Mouse (Mus musculus) ES-Bruce4 (cell line): ENCODE data around the gene Prap1. TPM values are rescaled to one million over a fixed set of nuclear protein-coding genes. Genes with fewer than 3 reads are reported as not detected.

Experiments
- H3K27ac ChIP-seq: 2 replicates; pipeline ENCODE4 v1.5.1; 2012; ENCODE audit warnings: low read length, inconsistent platforms; ENCODE audit not compliant: insufficient read depth
- H3K27me3 ChIP-seq: 2 replicates; pipeline ENCODE4 v1.6.1; 2012; ENCODE audit warnings: mild to moderate bottlenecking, low read length, inconsistent platforms; ENCODE audit not compliant: control insufficient read depth, poor library complexity, insufficient read depth, severe bottlenecking
- H3K36me3 ChIP-seq: 2 replicates; pipeline ENCODE4 v1.6.1; 2012; ENCODE audit warnings: inconsistent platforms, mild to moderate bottlenecking, low read length, moderate library complexity; ENCODE audit not compliant: control insufficient read depth, poor library complexity, insufficient read depth, severe bottlenecking
- H3K4me1 ChIP-seq: one replicate; pipeline ENCODE4 v1.8.1; 2011; ENCODE audit warnings: low read length; ENCODE audit not compliant: control insufficient read depth, insufficient read depth
- H3K4me3 ChIP-seq: 2 replicates; pipeline ENCODE4 v1.5.1; 2011; ENCODE audit warnings: low read depth, mild to moderate bottlenecking, low read length
- H3K9ac ChIP-seq: 2 replicates; pipeline ENCODE4 v1.6.1; 2012; ENCODE audit warnings: low read depth, mild to moderate bottlenecking, inconsistent platforms; ENCODE audit not compliant: poor library complexity, severe bottlenecking
- H3K9me3 ChIP-seq: replicated peaks from 2 replicates; pipeline ENCODE4 v1.6.1; 2012; ENCODE audit warnings: mild to moderate bottlenecking, low read length, inconsistent platforms; ENCODE audit not compliant: control insufficient read depth, poor library complexity, insufficient read depth, severe bottlenecking
- CTCF ChIP-seq: IDR thresholded peaks from one replicate; pipeline ENCODE4 v1.8.1; 2011; ENCODE audit warnings: low read depth, low read length
- EP300 ChIP-seq: IDR thresholded peaks from 2 replicates; pipeline ENCODE4 v1.6.1; 2011; ENCODE audit warnings: low read depth, low read length; ENCODE audit not compliant: insufficient read depth
- POLR2A ChIP-seq: IDR thresholded peaks from one replicate; pipeline ENCODE4 v1.8.1; 2011; ENCODE audit warnings: low read length; ENCODE audit not compliant: insufficient read depth
- polyA plus RNA-seq: library from polyadenylated mRNA; stranded (reverse); fragments of >200 nt; gene quantifications from 2 replicates; pipeline ENCODE4 v1.2.4, GENCODE M21; 2011; ENCODE audit warnings: low read depth; ENCODE audit not compliant: missing spikeins, insufficient read depth, insufficient read length

Prap1 gene
- polyA plus RNA-seq, 1 experiment, result not detected

GRCm38 (mm10) chr7:140135106-140135770 lies 42.0 kb downstream of the Prap1 start:
- no peaks in the 10 kb centered on the region for H3K9me3 ChIP-seq

DNA sequence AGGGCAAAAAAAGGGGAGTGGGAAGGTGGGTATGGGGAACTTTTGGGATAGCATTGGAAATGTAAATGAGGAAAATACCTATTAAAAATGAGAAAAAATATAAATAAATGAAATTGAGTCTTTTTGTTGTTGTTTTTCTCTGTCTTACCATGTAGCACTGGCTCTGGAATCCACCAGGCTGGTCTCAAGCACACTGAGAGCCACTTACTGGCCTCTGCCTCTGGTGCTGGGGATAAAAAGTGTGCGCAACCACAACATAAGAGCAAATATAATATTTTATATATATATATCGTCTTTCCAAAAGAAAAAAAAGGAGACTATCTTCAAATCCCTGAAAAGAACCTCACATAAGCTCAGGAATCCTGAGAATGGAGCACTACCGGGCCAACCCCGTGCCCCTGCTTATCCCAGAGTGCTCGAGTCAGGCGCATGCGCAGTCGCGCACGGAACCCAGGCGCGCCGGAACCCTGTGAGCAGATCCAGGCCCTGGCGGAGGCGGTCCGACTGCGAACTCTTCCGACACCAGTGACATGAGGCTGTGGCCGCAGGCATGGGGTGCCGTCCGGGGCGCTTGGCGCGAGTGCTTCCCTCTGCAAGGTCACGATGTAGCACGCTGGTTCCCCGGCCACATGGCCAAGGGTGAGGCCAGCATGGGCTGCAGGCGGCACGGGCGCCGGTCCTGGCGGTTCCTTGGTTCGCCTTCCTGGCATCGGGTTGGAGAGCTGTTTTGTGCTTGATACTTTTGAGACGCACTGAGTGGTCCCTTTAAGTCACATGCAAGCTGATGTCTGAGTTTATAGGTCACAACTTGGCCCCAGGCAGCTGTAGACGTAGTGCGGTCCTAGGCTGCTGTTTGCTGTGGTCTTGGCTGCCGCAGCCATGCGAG lies 44.2 kb downstream of the Prap1 start, which contains the start of gene Mtg1:
Gene Mtg1, plus strand, starts transcription at position 430 of the 886 bp plus-strand sequence.
- Histone ChIP-seq H3K36me3 (no peaks in the 10 kb centered on the region; the same call in 1 of the 2 replicates), H3K27me3 (no peaks in the 10 kb centered on the region), H3K4me1 (no peaks in the 10 kb centered on the region), H3K9ac (peak within 1 kb of the TSS; percentile 58), H3K9me3 (no peaks in the 10 kb centered on the region), H3K4me3 (peak within 1 kb of the TSS; percentile 95), H3K27ac (no peak within 1 kb of the TSS)
- TF ChIP-seq EP300 (peak; percentile 19; the same call in 1 of the 2 replicates), CTCF (no peak), POLR2A (peak; percentile 49)

More at GRCm38 (mm10) chr7:140135106-140135770, 42.0 kb downstream of the Prap1 start:
- no peak for TF ChIP-seq POLR2A
- no peak for TF ChIP-seq CTCF
- Histone ChIP-seq H3K9ac (no peak overlapping the region), H3K36me3 (peaks cover 8% of the 10 kb centered on the region), H3K27me3 (no peaks in the 10 kb centered on the region), H3K4me1 (no peaks in the 10 kb centered on the region), H3K27ac (no peak overlapping the region), H3K4me3 (no peak overlapping the region)

- Histone ChIP-seq H3K9ac (peak overlapping the region; percentile 58), H3K27me3 (no peaks in the 10 kb centered on the region), H3K4me3 (peak overlapping the region; percentile 95), H3K36me3 (no peaks in the 10 kb centered on the region; the same call in 1 of the 2 replicates), H3K9me3 (no peaks in the 10 kb centered on the region), H3K4me1 (no peaks in the 10 kb centered on the region), H3K27ac (no peak overlapping the region)
- TF ChIP-seq EP300 (no peak), POLR2A (no peak)
Observed at GRCm38 (mm10) chr7:140138021-140138310, 44.8 kb downstream of the Prap1 start.

- Histone ChIP-seq H3K4me1 (no peaks in the 10 kb centered on the region), H3K27me3 (no peaks in the 10 kb centered on the region), H3K36me3 (no peaks in the 10 kb centered on the region), H3K27ac (no peak overlapping the region), H3K9me3 (no peaks in the 10 kb centered on the region), H3K9ac (no peak overlapping the region), H3K4me3 (no peak overlapping the region)
- peak; percentile 64 for TF ChIP-seq CTCF
- no peak for TF ChIP-seq EP300
- TF ChIP-seq POLR2A, result no peak
Observed at GRCm38 (mm10) chr7:140141350-140141749, 48.2 kb downstream of the Prap1 start.

DNA sequence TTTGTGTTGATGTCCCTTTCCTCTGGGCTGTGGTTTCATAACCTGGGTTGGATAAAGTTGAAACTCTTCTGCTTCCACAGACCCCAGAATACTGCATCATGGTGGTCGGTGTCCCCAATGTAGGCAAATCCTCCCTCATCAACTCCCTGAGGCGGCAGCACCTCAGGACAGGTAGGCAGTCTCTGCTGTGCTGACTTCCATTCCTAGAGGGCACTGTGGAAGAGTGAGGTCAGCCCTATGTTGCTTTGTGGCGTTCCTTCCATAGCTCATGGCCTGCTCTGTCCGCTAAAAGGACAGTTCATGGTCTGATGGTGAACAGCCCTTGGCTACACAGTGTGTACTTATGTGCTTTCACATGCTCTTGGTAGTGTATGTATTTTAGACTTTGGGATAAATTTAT lies 51.4 kb downstream of the Prap1 start:
- Histone ChIP-seq H3K9ac (no peak overlapping the region), H3K4me3 (no peak overlapping the region), H3K27me3 (no peaks in the 10 kb centered on the region)

More for the DNA sequence above, 51.4 kb downstream of the Prap1 start:
- Histone ChIP-seq H3K27ac (no peak overlapping the region), H3K36me3 (no peaks in the 10 kb centered on the region), H3K9me3 (no peaks in the 10 kb centered on the region), H3K4me1 (no peaks in the 10 kb centered on the region)
- TF ChIP-seq CTCF, result no peak
- no peak for TF ChIP-seq POLR2A
- TF ChIP-seq EP300, result no peak

Other genes with a start within 250 kb of the Prap1 start
- gene Kndc1, start 198.7 kb upstream of the Prap1 start, polyA plus RNA-seq, result 5.4 and 5.6 TPM in 2 replicates
- gene Utf1, start 149.6 kb upstream of the Prap1 start, polyA plus RNA-seq, result 244 and 276 TPM in 2 replicates
- 3.6 and 3.9 TPM in 2 replicates for gene 6430531B16Rik, start 114.6 kb upstream of the Prap1 start, polyA plus RNA-seq
- 9.2 and 10.6 TPM in 2 replicates for gene Adam8, start 100.8 kb upstream of the Prap1 start, polyA plus RNA-seq
- gene Zfp511, start 57.0 kb upstream of the Prap1 start, polyA plus RNA-seq, result 22.3 and 25.4 TPM in 2 replicates
- 36.3 and 38.3 TPM in 2 replicates for gene Tubgcp2, start 56.7 kb upstream of the Prap1 start, polyA plus RNA-seq
- gene Msx3, start 44.3 kb upstream of the Prap1 start, polyA plus RNA-seq, result not detected in 2 replicates
- gene Caly, start 10.8 kb upstream of the Prap1 start, polyA plus RNA-seq, result 0.84 and 0.91 TPM in 2 replicates
- 24.1 and 30.6 TPM in 2 replicates for gene Fuom, start 9.0 kb downstream of the Prap1 start, polyA plus RNA-seq
- gene Paox, start 22.4 kb downstream of the Prap1 start, polyA plus RNA-seq, result 19.6 and 21.4 TPM in 2 replicates
- gene Echs1, start 23.1 kb downstream of the Prap1 start, polyA plus RNA-seq, result 107 and 109 TPM in 2 replicates
- gene Mtg1, start 44.2 kb downstream of the Prap1 start, polyA plus RNA-seq, result 43.2 and 44.0 TPM in 2 replicates
- gene Sprn, start 61.5 kb downstream of the Prap1 start, polyA plus RNA-seq, result 0.24 TPM in 1 of 2 replicates, not detected in the other
- gene Olfr522, start 71.4 kb downstream of the Prap1 start, polyA plus RNA-seq, result not detected in 2 replicates
- gene Olfr523, start 79.8 kb downstream of the Prap1 start, polyA plus RNA-seq, result not detected in 2 replicates
- not detected in 2 replicates for gene Olfr524, start 112.6 kb downstream of the Prap1 start, polyA plus RNA-seq
- gene Cd163l1, start 124.9 kb downstream of the Prap1 start, polyA plus RNA-seq, result not detected in 2 replicates
- gene 5830411N06Rik, start 153.9 kb downstream of the Prap1 start, polyA plus RNA-seq, result not detected in 2 replicates
- gene Olfr525, start 227.5 kb downstream of the Prap1 start, polyA plus RNA-seq, result not detected in 2 replicates
- not detected in 2 replicates for gene Olfr527, start 240.6 kb downstream of the Prap1 start, polyA plus RNA-seq